Mouse (Mus musculus) forebrain, embryonic 10.5 days (tissue): ENCODE measurements around the gene Tprn. TPM values are rescaled to one million over a fixed set of nuclear protein-coding genes. Genes with fewer than 3 reads are reported as not detected.
A peak's percentile ranks its signal among the peaks of the same experiment; 100 is the strongest.

ENCODE experiments used
- DNase-seq: peaks from one replicate; pipeline ENCODE4 v3.0.0-alpha.2; 2017; ENCODE audit warnings: low spot score; ENCODE audit errors: extremely low spot score
- H3K27ac ChIP-seq: fragments of 300-500 bp; sonication (generic); 2 replicates; pipeline ENCODE4 v1.5.1; 2016; ENCODE audit warnings: mild to moderate bottlenecking
- H3K27me3 ChIP-seq: fragments of 300-500 bp; sonication (generic); 2 replicates; pipeline ENCODE4 v1.6.1; 2016; ENCODE audit warnings: mild to moderate bottlenecking; ENCODE audit not compliant: poor library complexity, severe bottlenecking
- H3K36me3 ChIP-seq: fragments of 300-500 bp; sonication (generic); replicated peaks from 2 replicates; pipeline ENCODE4 v1.6.1; 2016; ENCODE audit warnings: mild to moderate bottlenecking, moderate library complexity
- H3K4me1 ChIP-seq: fragments of 300-500 bp; sonication (generic); 2 replicates; pipeline ENCODE4 v1.6.1; 2016
- H3K4me3 ChIP-seq: fragments of 300-500 bp; sonication (generic); 2 replicates; pipeline ENCODE4 v1.5.1; 2016; ENCODE audit warnings: mild to moderate bottlenecking, moderate library complexity
- H3K9me3 ChIP-seq: fragments of 300-500 bp; sonication (generic); 2 replicates; pipeline ENCODE4 v1.6.1; 2016; ENCODE audit warnings: mild to moderate bottlenecking, moderate library complexity
- WGBS: fragments of 180-500 bp; shearing (Covaris S2); methylation state at CpG from one replicate; pipeline ENCODE4 v1.1.7; 2016; 5-methylcytosine and 5-hydroxymethylcytosine counted together
- polyA plus RNA-seq: library from polyadenylated mRNA; unstranded; fragments of >200 nt; fragmentation: Nextera tagmentation; extraction: Ambion mirVana; gene quantifications from 2 replicates; pipeline ENCODE4 v1.2.1, GENCODE M21; 2016

The Tprn gene
- polyA plus RNA-seq, 1 experiment from 2014 or later: 6.5 TPM

- Histone ChIP-seq H3K4me3 (no peak overlapping the region), H3K9me3 (no peaks in the 10 kb centered on the region), H3K4me1 (peaks cover 37% of the 10 kb centered on the region), H3K36me3 (peaks cover 13% of the 10 kb centered on the region), H3K27ac (0 out of 2 replicates have a peak overlapping the region, but pooled peaks have one; percentile 32), H3K27me3 (peaks cover 14% of the 10 kb centered on the region)
- DNase-seq: no peak
- WGBS: 94% methylated on average over 4 of the region's 4 CpGs
Observed at GRCm38 (mm10) chr2:25227406-25227805, 35.0 kb upstream of the Tprn start.

- WGBS: 0% methylated on average over 7 of the region's 7 CpGs
- H3K4me3 ChIP-seq: peak overlapping the region; percentile 38
Observed at GRCm38 (mm10) chr2:25228431-25228889, 34.0 kb upstream of the Tprn start.

GRCm38 (mm10) chr2:25228995-25229530 is 33.4 kb upstream of the Tprn start:
- peaks cover 26% of the 10 kb centered on the region for H3K4me1 ChIP-seq
- no peaks in the 10 kb centered on the region for H3K36me3 ChIP-seq
- peak overlapping the region; percentile 38 for H3K4me3 ChIP-seq
- WGBS: 66% methylated on average over 6 of the region's 6 CpGs
- peak overlapping the region; percentile 80 for H3K27ac ChIP-seq
- no peak for DNase-seq
- peaks cover 14% of the 10 kb centered on the region for H3K27me3 ChIP-seq
- H3K9me3 ChIP-seq: no peaks in the 10 kb centered on the region

More at GRCm38 (mm10) chr2:25228431-25228889, 34.0 kb upstream of the Tprn start:
- H3K27me3 ChIP-seq: peaks cover 14% of the 10 kb centered on the region
- H3K36me3 ChIP-seq: peaks cover 3% of the 10 kb centered on the region
- DNase-seq: peak; percentile 81
- H3K27ac ChIP-seq: peak overlapping the region; percentile 80
- H3K4me1 ChIP-seq: peaks cover 30% of the 10 kb centered on the region
- H3K9me3 ChIP-seq: no peaks in the 10 kb centered on the region

GRCm38 (mm10) chr2:25229582-25229981 is 32.8 kb upstream of the Tprn start:
- no peaks in the 10 kb centered on the region for H3K9me3 ChIP-seq
- no peaks in the 10 kb centered on the region for H3K36me3 ChIP-seq
- peaks cover 14% of the 10 kb centered on the region for H3K27me3 ChIP-seq
- no peak for DNase-seq
- no peak overlapping the region for H3K27ac ChIP-seq
- no peak overlapping the region for H3K4me3 ChIP-seq
- WGBS: 85% methylated on average over 5 of the region's 5 CpGs
- H3K4me1 ChIP-seq: peaks cover 26% of the 10 kb centered on the region

- WGBS: 89% methylated on average over 7 of the region's 7 CpGs
- DNase-seq: no peak
- Histone ChIP-seq H3K27ac (no peak overlapping the region), H3K9me3 (no peaks in the 10 kb centered on the region), H3K27me3 (peaks cover 14% of the 10 kb centered on the region), H3K4me3 (no peak overlapping the region), H3K4me1 (peaks cover 21% of the 10 kb centered on the region), H3K36me3 (no peaks in the 10 kb centered on the region)
Observed at GRCm38 (mm10) chr2:25230581-25230980, 31.8 kb upstream of the Tprn start.

- Histone ChIP-seq H3K4me3 (no peak overlapping the region), H3K27ac (no peak overlapping the region), H3K4me1 (peaks cover 17% of the 10 kb centered on the region), H3K27me3 (peaks cover 16% of the 10 kb centered on the region), H3K9me3 (no peaks in the 10 kb centered on the region), H3K36me3 (no peaks in the 10 kb centered on the region)
- 63% methylated on average over 12 of the region's 12 CpGs for WGBS
- DNase-seq: no peak
Observed at GRCm38 (mm10) chr2:25231038-25231437, 31.4 kb upstream of the Tprn start.

- Histone ChIP-seq H3K27me3 (peaks cover 21% of the 10 kb centered on the region), H3K27ac (no peak overlapping the region), H3K4me1 (peaks cover 8% of the 10 kb centered on the region), H3K9me3 (no peaks in the 10 kb centered on the region), H3K36me3 (no peaks in the 10 kb centered on the region), H3K4me3 (no peak overlapping the region)
- DNase-seq: no peak
- 85% methylated on average over 4 of the region's 4 CpGs for WGBS
Observed at GRCm38 (mm10) chr2:25233421-25233820, 29.0 kb upstream of the Tprn start.

GRCm38 (mm10) chr2:25234050-25234449 is 28.4 kb upstream of the Tprn start, which contains the start of gene Slc34a3:
TSS of gene Slc34a3 (minus strand) at chr2:25234364.
- DNase-seq: no peak
- Histone ChIP-seq H3K27ac (no peak within 1 kb of the TSS), H3K4me3 (no peak within 1 kb of the TSS), H3K4me1 (peaks cover 2% of the 10 kb centered on the region), H3K27me3 (peaks cover 23% of the 10 kb centered on the region), H3K9me3 (no peaks in the 10 kb centered on the region), H3K36me3 (no peaks in the 10 kb centered on the region)
- 88% methylated on average over 3 of the region's 3 CpGs for WGBS

GRCm38 (mm10) chr2:25234551-25235220 is 27.7 kb upstream of the Tprn start:
- Histone ChIP-seq H3K27ac (no peak overlapping the region), H3K4me3 (no peak overlapping the region), H3K36me3 (no peaks in the 10 kb centered on the region), H3K9me3 (no peaks in the 10 kb centered on the region), H3K4me1 (no peaks in the 10 kb centered on the region), H3K27me3 (peaks cover 30% of the 10 kb centered on the region)
- no peak for DNase-seq
- 83% methylated on average over 5 of the region's 5 CpGs for WGBS

- H3K9me3 ChIP-seq: no peaks in the 10 kb centered on the region
- no peak within 1 kb of the TSS for H3K27ac ChIP-seq
- H3K27me3 ChIP-seq: peaks cover 31% of the 10 kb centered on the region
- 39% methylated on average over 8 of the region's 8 CpGs for WGBS
- H3K4me1 ChIP-seq: peaks cover 16% of the 10 kb centered on the region
- H3K4me3 ChIP-seq: no peak within 1 kb of the TSS
- no peak for DNase-seq
- H3K36me3 ChIP-seq: no peaks in the 10 kb centered on the region
Observed at GRCm38 (mm10) chr2:25236614-25237013, 25.8 kb upstream of the Tprn start, which contains the start of gene Rnf224. TSS of gene Rnf224 (minus strand) at chr2:25236787.

GRCm38 (mm10) chr2:25237522-25237921 is 24.9 kb upstream of the Tprn start:
- DNase-seq: no peak
- 76% methylated on average over 4 of the region's 4 CpGs for WGBS
- peaks cover 38% of the 10 kb centered on the region for H3K27me3 ChIP-seq

GRCm38 (mm10) chr2:25238106-25238505 is 24.3 kb upstream of the Tprn start:
- Histone ChIP-seq H3K4me3 (no peak overlapping the region), H3K9me3 (no peaks in the 10 kb centered on the region), H3K27me3 (peaks cover 44% of the 10 kb centered on the region), H3K4me1 (peaks cover 30% of the 10 kb centered on the region), H3K36me3 (no peaks in the 10 kb centered on the region), H3K27ac (no peak overlapping the region)
- no peak for DNase-seq

More at GRCm38 (mm10) chr2:25237522-25237921, 24.9 kb upstream of the Tprn start:
- Histone ChIP-seq H3K4me3 (no peak overlapping the region), H3K36me3 (no peaks in the 10 kb centered on the region), H3K4me1 (peaks cover 25% of the 10 kb centered on the region), H3K9me3 (no peaks in the 10 kb centered on the region), H3K27ac (no peak overlapping the region)

GRCm38 (mm10) chr2:25239766-25240165 is 22.7 kb upstream of the Tprn start:
- Histone ChIP-seq H3K27me3 (peaks cover 57% of the 10 kb centered on the region), H3K4me3 (no peak overlapping the region), H3K27ac (no peak overlapping the region), H3K4me1 (peaks cover 34% of the 10 kb centered on the region), H3K9me3 (no peaks in the 10 kb centered on the region), H3K36me3 (peaks cover 5% of the 10 kb centered on the region)
- 87% methylated on average over 3 of the region's 3 CpGs for WGBS
- DNase-seq: no peak
